Mouse (Mus musculus) lung, adult 2 months (tissue): ENCODE measurements around the gene Gimap8.

Experiments
- CTCF ChIP-seq: fragments of 200-500 bp; IDR thresholded peaks from 2 replicates; pipeline ENCODE4 v1.5.1; 2011; ENCODE audit warnings: mild to moderate bottlenecking, low read length, control low read depth; ENCODE audit not compliant: insufficient read depth
- POLR2A ChIP-seq: fragments of 200-500 bp; IDR thresholded peaks from 2 replicates; pipeline ENCODE4 v1.6.1; 2011; ENCODE audit warnings: low read depth, mild to moderate bottlenecking, control low read depth, low read length, borderline replicate concordance; ENCODE audit errors: extremely low read depth

- peak; percentile 45; the same call in 1 of the 2 replicates for TF ChIP-seq POLR2A
- TF ChIP-seq CTCF, result no peak
Observed at GRCm38 (mm10) chr6:48675931-48676859, 29.2 kb downstream of the Gimap8 start, which contains the start of gene Gimap9.
